Mouse (Mus musculus) cerebellum, postnatal 36 days (tissue): ENCODE data around the gene Ube2a.

Experiments used
- DNase-seq, 2 experiments: peaks; one replicate each; pipeline ENCODE4 v3.0.0; 2021 to 2022; ENCODE audit warnings: mixed read lengths in 2 of 2

Gene Ube2a

DNA sequence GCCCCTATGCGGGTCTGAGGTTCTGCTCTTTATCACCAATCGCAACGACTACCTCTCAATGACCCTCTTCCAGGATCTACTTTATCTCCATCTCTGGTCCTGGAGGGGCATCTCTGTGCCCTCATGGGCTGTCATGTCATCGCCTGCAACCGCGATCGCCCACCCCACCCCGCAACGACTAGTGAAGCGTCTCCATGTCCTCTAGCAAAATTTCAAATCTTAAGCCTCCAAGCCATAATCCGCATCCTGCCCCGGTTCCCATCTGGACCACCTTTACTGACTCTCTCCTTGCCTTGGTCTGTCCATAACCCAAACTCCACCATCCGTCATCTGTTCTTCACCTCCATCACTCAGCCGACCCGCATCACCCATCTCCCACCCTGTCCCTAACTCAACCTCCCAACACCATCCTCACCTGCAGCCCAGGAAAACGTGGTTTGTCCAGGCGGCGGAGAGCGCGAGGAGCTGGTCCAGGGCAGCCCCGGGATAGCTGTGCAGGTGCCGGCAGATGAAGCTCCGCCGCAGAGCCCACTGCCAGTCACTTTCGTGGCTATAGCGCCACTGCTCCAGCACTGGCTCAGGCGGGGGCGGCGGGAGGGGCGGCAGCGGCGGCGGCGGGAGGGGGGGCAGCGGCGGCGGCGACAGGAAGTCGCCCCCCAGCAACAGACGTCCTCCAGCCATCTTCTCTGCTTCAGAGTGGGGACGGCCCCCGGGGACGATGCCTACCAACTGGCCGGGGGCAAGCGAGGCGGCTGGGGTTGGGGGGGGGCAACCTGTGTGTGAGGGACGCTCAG, 28.8 kb downstream of the Ube2a start, which contains the start of gene Nkrf:
Nkrf (minus strand) TSS at position 579 of the 794 bp plus-strand sequence.
- DNase-seq = peak; percentile 41 to 50

GRCm38 (mm10) chrX:36903115-36903768, 29.5 kb downstream of the Ube2a start:
- DNase-seq = peak; percentile 92 to 94

- DNase-seq = no peak
Observed at GRCm38 (mm10) chrX:36906539-36906938, 32.8 kb downstream of the Ube2a start.

- peak; percentile 43 to 48 for DNase-seq
Observed at GRCm38 (mm10) chrX:36911343-36911742, 37.6 kb downstream of the Ube2a start.

DNA sequence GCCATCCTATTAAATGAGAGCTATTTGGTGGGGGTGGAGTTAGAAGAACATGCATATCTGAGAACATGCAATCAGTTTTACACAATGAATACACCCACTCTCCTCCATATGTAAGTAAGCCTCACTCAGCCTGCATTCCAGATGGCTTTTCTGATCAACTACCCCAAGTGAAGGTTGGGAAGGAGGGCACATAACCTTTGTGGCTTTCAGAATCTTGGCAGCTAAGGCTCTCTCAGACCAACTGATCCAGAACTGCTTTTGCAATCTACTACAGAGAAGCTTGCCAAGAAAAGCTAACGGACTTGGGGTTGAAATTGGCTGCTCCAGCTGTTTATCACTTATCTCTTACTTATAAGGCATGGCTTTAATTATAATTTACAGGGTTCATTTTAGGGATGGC, 44.0 kb downstream of the Ube2a start:
- DNase-seq = no peak

DNA sequence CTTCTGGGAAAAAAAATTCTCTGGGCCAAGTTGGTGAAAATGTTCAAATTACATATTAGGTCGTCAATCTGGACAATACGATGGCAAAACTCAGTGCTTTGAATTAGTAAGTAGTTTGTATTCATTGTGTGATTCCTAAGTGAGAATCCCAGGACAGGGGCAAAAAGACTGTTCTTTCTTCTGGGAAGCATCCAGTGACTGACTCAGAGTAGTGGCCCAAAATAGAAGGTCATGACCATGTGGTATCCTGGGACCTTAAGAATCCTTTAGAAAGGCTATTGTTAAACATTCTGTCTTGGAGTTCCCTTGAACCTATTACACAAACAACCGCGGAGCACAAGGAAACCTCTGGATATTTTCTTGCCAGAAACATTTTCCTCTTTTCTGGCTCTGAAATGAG, 47.6 kb downstream of the Ube2a start:
- no peak for DNase-seq

- no peak for DNase-seq
Observed at GRCm38 (mm10) chrX:36928791-36929190, 55.1 kb downstream of the Ube2a start.

- no peak for DNase-seq
Observed at GRCm38 (mm10) chrX:36929694-36930093, 56.0 kb downstream of the Ube2a start.

DNA sequence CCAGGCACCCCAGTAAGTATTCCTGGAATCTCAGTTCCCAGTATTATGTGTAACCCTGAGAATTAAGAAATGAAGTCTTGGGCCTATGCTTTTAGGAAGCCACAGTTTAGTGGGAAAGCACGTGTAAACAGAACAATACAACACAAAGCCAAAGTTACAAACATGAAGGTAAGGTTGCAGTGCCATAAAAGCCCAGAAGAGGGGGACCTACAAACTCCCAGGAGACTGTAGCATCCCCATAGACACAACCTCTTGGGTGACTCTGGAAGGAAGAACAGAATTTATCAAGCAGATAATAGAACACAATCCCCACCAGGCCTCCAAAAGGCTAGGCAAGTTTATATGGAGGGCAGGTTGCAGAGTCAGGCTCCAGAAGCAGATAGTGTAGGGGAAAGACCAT, 56.9 kb downstream of the Ube2a start:
- DNase-seq = no peak
